Mouse (Mus musculus): ENCODE data around the gene Myod1. TPM values are rescaled to one million over a fixed set of nuclear protein-coding genes. Genes with fewer than 3 reads are reported as not detected.
A peak's percentile ranks its signal among the peaks of the same experiment; 100 is the strongest.

Gene Myod1
- polyA plus RNA-seq, 1 experiment, result 0.05 TPM

- no peak overlapping the region for H3K4me3 ChIP-seq (ENCODE audit: control insufficient read depth, insufficient read depth, low read length)
- no peak overlapping the region for H3K27ac ChIP-seq (ENCODE audit: control insufficient read depth, insufficient read depth, low read length)
- WGBS, result 88% methylated on average over 16 of the region's 16 CpGs
- no peaks in the 10 kb centered on the region for H3K4me1 ChIP-seq (replicated peaks; ENCODE audit: control insufficient read depth, insufficient read depth, low read length)
- H3K27me3 ChIP-seq (ENCODE audit: control insufficient read depth, insufficient read depth, low read length), result no peaks in the 10 kb centered on the region
- TF ChIP-seq POLR2A (IDR thresholded peaks at IDR 0.05; ENCODE audit: control insufficient read depth, extremely low read depth, insufficient read depth, low read length, poor library complexity) (no peak), CTCF (IDR thresholded peaks at IDR 0.05; ENCODE audit: borderline replicate concordance, control insufficient read depth, extremely low read depth, insufficient read depth, low read length, poor library complexity) (no peak)
- no peaks in the 10 kb centered on the region for H3K36me3 ChIP-seq (ENCODE audit: control insufficient read depth, insufficient read depth, low read length)
- DNase-seq, result no peak
Observed at GRCm38 (mm10) chr7:46418102-46418622, 41.9 kb downstream of the Myod1 start.

- WGBS, result 71% methylated on average over 5 of the region's 5 CpGs
- H3K4me1 ChIP-seq (replicated peaks; ENCODE audit: control insufficient read depth, insufficient read depth, low read length), result no peaks in the 10 kb centered on the region
- DNase-seq, result no peak
- no peak overlapping the region for H3K27ac ChIP-seq (ENCODE audit: control insufficient read depth, insufficient read depth, low read length)
- no peaks in the 10 kb centered on the region for H3K36me3 ChIP-seq (ENCODE audit: control insufficient read depth, insufficient read depth, low read length)
- TF ChIP-seq POLR2A (IDR thresholded peaks at IDR 0.05; ENCODE audit: control insufficient read depth, extremely low read depth, insufficient read depth, low read length, poor library complexity), result no peak
- TF ChIP-seq CTCF (IDR thresholded peaks at IDR 0.05; ENCODE audit: borderline replicate concordance, control insufficient read depth, extremely low read depth, insufficient read depth, low read length, poor library complexity), result no peak
- H3K27me3 ChIP-seq (ENCODE audit: control insufficient read depth, insufficient read depth, low read length), result no peaks in the 10 kb centered on the region
- no peak overlapping the region for H3K4me3 ChIP-seq (ENCODE audit: control insufficient read depth, insufficient read depth, low read length)
Observed at GRCm38 (mm10) chr7:46421535-46421934, 45.3 kb downstream of the Myod1 start.

GRCm38 (mm10) chr7:46422052-46422763 lies 45.9 kb downstream of the Myod1 start:
- TF ChIP-seq CTCF (IDR thresholded peaks at IDR 0.05; ENCODE audit: borderline replicate concordance, control insufficient read depth, extremely low read depth, insufficient read depth, low read length, poor library complexity) (no peak), POLR2A (IDR thresholded peaks at IDR 0.05; ENCODE audit: control insufficient read depth, extremely low read depth, insufficient read depth, low read length, poor library complexity) (no peak)
- Histone ChIP-seq H3K4me3 (ENCODE audit: control insufficient read depth, insufficient read depth, low read length) (no peak overlapping the region), H3K27me3 (ENCODE audit: control insufficient read depth, insufficient read depth, low read length) (no peaks in the 10 kb centered on the region), H3K27ac (ENCODE audit: control insufficient read depth, insufficient read depth, low read length) (no peak overlapping the region), H3K36me3 (ENCODE audit: control insufficient read depth, insufficient read depth, low read length) (no peaks in the 10 kb centered on the region), H3K4me1 (replicated peaks; ENCODE audit: control insufficient read depth, insufficient read depth, low read length) (no peaks in the 10 kb centered on the region)
- WGBS, result 86% methylated on average over 8 of the region's 8 CpGs
- no peak for DNase-seq

GRCm38 (mm10) chr7:46422764-46423412 lies 46.6 kb downstream of the Myod1 start:
- peak; percentile 69 for DNase-seq
- Histone ChIP-seq H3K4me3 (ENCODE audit: control insufficient read depth, insufficient read depth, low read length) (no peak overlapping the region), H3K36me3 (ENCODE audit: control insufficient read depth, insufficient read depth, low read length) (no peaks in the 10 kb centered on the region), H3K27me3 (ENCODE audit: control insufficient read depth, insufficient read depth, low read length) (no peaks in the 10 kb centered on the region), H3K4me1 (replicated peaks; ENCODE audit: control insufficient read depth, insufficient read depth, low read length) (no peaks in the 10 kb centered on the region), H3K27ac (ENCODE audit: control insufficient read depth, insufficient read depth, low read length) (no peak overlapping the region)
- 54% methylated on average over 18 of the region's 18 CpGs for WGBS
- TF ChIP-seq POLR2A (IDR thresholded peaks at IDR 0.05; ENCODE audit: control insufficient read depth, extremely low read depth, insufficient read depth, low read length, poor library complexity) (no peak), CTCF (IDR thresholded peaks at IDR 0.05; ENCODE audit: borderline replicate concordance, control insufficient read depth, extremely low read depth, insufficient read depth, low read length, poor library complexity) (peak; percentile 86)

GRCm38 (mm10) chr7:46423951-46424350 lies 47.7 kb downstream of the Myod1 start:
- H3K4me3 ChIP-seq (ENCODE audit: control insufficient read depth, insufficient read depth, low read length), result no peak overlapping the region
- no peaks in the 10 kb centered on the region for H3K4me1 ChIP-seq (replicated peaks; ENCODE audit: control insufficient read depth, insufficient read depth, low read length)
- H3K36me3 ChIP-seq (ENCODE audit: control insufficient read depth, insufficient read depth, low read length), result no peaks in the 10 kb centered on the region
- WGBS, result 76% methylated on average over 3 of the region's 3 CpGs
- peak overlapping the region; percentile 15; the same call in 1 of the 2 replicates for H3K27ac ChIP-seq (ENCODE audit: control insufficient read depth, insufficient read depth, low read length)
- TF ChIP-seq POLR2A (IDR thresholded peaks at IDR 0.05; ENCODE audit: control insufficient read depth, extremely low read depth, insufficient read depth, low read length, poor library complexity) (no peak), CTCF (IDR thresholded peaks at IDR 0.05; ENCODE audit: borderline replicate concordance, control insufficient read depth, extremely low read depth, insufficient read depth, low read length, poor library complexity) (no peak)
- H3K27me3 ChIP-seq (ENCODE audit: control insufficient read depth, insufficient read depth, low read length), result no peaks in the 10 kb centered on the region
- DNase-seq, result no peak

GRCm38 (mm10) chr7:46425012-46425411 lies 48.7 kb downstream of the Myod1 start:
- no peaks in the 10 kb centered on the region for H3K36me3 ChIP-seq (ENCODE audit: control insufficient read depth, insufficient read depth, low read length)
- H3K4me3 ChIP-seq (ENCODE audit: control insufficient read depth, insufficient read depth, low read length), result no peak overlapping the region
- no peak for TF ChIP-seq CTCF (IDR thresholded peaks at IDR 0.05; ENCODE audit: borderline replicate concordance, control insufficient read depth, extremely low read depth, insufficient read depth, low read length, poor library complexity)
- TF ChIP-seq POLR2A (IDR thresholded peaks at IDR 0.05; ENCODE audit: control insufficient read depth, extremely low read depth, insufficient read depth, low read length, poor library complexity), result no peak
- no peak for DNase-seq
- no peaks in the 10 kb centered on the region for H3K27me3 ChIP-seq (ENCODE audit: control insufficient read depth, insufficient read depth, low read length)
- no peak overlapping the region for H3K27ac ChIP-seq (ENCODE audit: control insufficient read depth, insufficient read depth, low read length)
- no peaks in the 10 kb centered on the region for H3K4me1 ChIP-seq (replicated peaks; ENCODE audit: control insufficient read depth, insufficient read depth, low read length)
- WGBS, result 88% methylated on average over 4 of the region's 4 CpGs

Other genes with a start within 250 kb of the Myod1 start
- gene Abcc8, start 196.4 kb upstream of the Myod1 start, polyA plus RNA-seq (2012; rRNA removed), result 2.6 and 4.1 TPM in 2 replicates
- gene Ush1c, start 138.0 kb upstream of the Myod1 start, polyA plus RNA-seq (2012; rRNA removed), result 0.20 and 0.77 TPM in 2 replicates
- gene Otog, start 135.5 kb upstream of the Myod1 start, polyA plus RNA-seq (2012; rRNA removed), result 0.43 TPM in 2 replicates
- gene Kcnc1, start 20.0 kb downstream of the Myod1 start, polyA plus RNA-seq (2012; rRNA removed), result 1.3 and 1.6 TPM in 2 replicates